Mouse (Mus musculus): ENCODE results near the gene Cap1. TPM values are rescaled to one million over a fixed set of nuclear protein-coding genes. Genes with fewer than 3 reads are reported as not detected.

Gene Cap1
- total RNA-seq, 1 experiment from 2014 or later: 623 TPM

DNA sequence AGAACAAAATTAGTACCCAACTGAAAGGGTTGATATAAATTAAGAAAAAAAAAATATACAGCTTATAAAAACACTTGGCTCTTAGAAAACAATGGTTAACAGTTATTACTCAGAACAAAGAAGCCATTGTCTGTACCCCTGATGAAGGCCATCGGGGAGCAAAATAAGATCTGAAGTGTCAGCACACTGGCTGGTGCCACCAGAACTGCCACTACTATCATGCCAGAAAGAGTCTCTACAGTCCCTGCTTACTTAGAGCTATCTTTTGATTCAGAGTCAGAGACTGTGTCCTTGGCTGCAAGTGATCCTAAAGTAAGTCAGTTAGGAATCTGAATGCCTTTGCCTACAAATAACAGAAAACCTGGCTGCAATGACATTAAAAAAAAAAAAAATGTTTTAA lies 5.7 kb upstream of the Cap1 start:
- ATAC-seq (replicated peaks; ENCODE audit: insufficient number of reproducible peaks, low FRiP score, low TSS enrichment, poor library complexity, severe bottlenecking): no peak

DNA sequence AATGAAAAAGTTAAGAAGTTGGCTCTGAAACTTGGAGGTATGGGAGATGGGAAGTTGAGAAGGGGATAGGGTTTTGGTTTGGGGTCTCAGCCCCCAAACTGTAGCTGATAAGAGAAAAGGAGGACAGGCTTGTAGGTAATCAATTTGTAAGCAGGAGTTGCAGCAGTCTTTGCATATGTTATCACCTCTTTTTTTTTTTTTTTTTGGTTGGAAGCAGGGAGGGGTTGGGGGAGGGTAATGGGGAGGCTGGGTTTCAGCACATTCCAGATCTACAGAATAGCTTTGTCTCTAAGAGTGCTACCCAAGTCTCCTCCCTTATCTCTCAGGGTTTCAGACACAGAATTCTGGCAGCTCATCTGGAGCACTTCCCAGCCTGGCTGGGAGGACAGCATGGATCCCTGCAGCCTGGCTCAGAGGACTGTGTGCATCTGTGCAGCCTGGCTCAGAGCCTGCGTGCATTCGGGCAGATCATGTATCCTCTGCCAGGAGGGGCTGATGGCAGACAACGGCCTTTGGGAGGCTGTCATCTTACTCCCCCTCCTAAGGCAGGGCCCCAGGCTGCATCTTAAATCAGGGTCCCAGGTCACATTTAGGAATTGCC lies 5.1 kb upstream of the Cap1 start:
- no peak for ATAC-seq (replicated peaks; ENCODE audit: insufficient number of reproducible peaks, low FRiP score, low TSS enrichment, poor library complexity, severe bottlenecking)

DNA sequence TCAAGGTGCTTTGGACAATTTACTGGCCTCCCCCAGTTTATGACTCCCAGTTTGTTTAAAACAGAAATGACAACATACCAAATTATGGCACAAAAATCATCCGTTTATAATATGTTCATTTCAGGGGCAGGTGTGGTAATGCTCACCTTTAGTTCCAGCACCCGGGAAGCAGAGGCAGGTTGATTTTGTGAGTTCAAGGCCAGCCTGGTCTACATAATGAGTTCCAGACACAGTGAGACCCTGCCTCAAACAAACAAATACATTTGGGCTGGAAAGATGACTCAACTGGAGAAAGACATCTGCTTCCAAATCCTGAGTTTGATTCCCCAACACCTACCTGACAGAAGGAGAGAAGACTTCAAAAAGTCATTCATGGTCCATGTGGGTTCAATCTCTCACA lies 1.5 kb upstream of the Cap1 start:
- ATAC-seq (replicated peaks; ENCODE audit: insufficient number of reproducible peaks, low FRiP score, low TSS enrichment, poor library complexity, severe bottlenecking): no peak

DNA sequence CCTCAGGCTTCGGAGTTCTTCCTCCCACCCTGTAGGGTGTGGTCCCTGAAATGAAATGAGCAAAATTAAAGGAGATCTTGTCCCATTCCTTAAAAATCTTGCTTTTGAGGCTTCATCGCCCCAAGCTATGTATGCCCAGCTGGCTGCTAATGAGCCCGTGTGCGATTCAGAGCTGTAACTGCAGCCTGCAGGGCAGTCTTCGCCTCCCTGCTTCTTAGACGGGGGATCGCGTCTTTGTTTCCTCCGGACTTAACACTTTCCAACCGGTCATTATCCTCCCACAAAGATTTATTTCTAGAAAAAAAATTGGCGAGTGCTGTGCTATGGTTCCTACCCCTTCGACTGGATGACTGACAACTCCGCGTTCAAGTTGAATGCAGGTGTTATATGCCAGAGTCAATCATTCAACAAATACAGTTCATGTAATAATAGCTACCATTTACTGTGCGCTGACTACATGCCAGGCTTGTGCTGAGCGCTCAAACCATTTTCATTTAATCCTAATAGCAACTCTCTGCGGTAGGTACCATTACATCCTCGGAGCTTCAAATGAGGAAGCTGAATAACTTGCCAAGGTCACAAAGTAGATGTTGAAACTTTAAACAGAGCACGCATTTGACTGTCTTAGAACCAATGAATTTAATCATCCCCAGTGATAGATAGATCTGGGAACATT lies 861 bp upstream of the Cap1 start:
- ATAC-seq (replicated peaks; ENCODE audit: insufficient number of reproducible peaks, low FRiP score, low TSS enrichment, poor library complexity, severe bottlenecking): 0 out of 2 replicates have a peak, but pooled peaks have one; percentile 14

DNA sequence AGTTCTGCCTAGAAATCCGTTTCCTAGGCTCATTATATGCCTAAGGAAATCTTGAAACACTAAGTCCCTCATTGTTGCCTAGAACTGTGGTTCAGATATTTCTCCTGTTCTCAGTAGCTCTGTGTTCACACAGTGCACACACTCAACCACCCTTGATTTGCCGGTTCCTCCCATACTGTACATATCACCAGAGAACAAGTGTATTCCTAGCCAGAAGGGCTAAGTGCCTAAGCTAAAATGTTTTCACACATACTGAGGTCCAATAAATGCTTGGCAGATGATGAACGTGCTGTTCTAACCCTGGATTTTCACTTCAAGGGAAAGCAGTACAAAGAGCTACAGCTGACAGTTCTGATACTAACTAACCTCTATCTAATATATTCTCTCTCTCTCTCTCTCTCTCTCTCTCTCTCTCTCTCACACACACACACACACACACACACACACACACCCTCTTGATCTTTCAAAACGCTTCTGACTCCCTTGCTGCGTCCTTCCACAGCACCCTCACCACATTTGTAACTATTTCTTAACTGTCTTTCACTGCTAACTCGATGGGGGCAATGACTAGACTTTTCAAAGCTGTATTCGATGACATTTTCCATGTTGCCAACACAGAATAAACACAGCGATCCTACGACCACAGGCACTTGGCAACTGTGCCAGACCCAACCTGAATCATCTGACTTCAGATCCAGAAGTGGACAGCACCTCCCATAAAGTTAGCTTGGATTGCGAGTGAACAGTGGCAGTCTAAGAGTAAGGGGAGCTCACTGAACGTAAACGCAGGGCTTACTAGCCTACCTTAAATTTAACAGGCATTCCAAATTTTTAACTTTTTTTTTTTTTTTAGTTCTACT lies 1.1 kb downstream of the Cap1 start:
- ATAC-seq (replicated peaks; ENCODE audit: insufficient number of reproducible peaks, low FRiP score, low TSS enrichment, poor library complexity, severe bottlenecking): no peak

DNA sequence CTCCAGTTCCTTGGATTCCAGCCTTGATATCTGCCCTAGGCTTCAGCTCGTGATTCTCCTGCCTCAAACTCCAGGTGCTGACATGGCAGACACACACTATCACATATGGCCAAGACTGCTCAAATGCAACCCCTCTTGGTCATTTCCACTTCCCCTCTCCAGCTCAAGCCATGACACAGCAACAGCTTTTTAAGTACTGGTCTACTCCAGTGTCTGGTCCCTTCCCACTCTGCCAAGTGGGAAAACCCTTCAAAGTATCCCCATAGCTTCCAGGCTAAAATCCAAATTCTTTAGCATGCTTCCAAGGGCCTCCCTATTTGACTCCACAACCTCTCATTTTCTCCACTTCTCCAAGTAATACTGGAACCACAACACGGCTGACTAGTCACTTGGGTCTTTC lies 1.8 kb downstream of the Cap1 start:
- no peak for ATAC-seq (replicated peaks; ENCODE audit: insufficient number of reproducible peaks, low FRiP score, low TSS enrichment, poor library complexity, severe bottlenecking)

DNA sequence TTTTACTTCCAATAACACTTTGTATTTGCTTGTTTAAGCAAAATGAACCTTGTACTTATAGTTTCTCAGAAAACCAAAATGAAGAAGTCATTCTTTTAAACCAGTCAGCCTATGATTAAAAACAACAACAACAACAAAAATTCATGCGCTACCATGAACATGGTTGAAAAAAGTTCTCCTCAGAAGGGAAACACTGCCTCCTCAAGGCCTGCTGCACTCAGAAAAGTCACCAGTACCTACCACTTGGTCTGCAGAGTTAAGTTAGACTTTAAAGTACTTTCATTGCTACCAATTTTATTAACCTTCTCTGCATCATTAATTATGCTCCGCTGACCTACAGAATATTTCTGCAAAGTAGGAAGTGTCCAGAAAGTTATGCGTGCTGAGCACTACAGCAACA lies 2.6 kb downstream of the Cap1 start:
- no peak for ATAC-seq (replicated peaks; ENCODE audit: insufficient number of reproducible peaks, low FRiP score, low TSS enrichment, poor library complexity, severe bottlenecking)

DNA sequence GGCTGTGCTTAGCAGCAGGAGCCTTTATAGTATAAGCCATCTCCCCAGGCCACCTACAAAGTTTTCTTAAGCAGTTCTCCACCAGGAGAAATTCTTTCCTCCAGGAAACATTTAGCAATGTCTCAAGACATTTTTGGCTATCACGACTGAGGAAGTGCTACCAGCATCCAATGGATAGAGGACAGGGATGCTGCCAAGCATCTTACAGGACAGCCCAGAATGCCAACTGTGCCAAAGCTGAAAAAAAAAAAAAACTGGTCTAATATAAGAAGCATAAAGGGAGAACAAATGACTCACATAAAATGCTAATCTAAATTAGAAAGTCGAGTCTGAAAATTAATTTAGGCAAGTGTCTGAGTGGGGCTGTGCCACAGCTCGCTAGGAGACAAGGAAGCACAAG lies 3.3 kb downstream of the Cap1 start:
- no peak for ATAC-seq (replicated peaks; ENCODE audit: insufficient number of reproducible peaks, low FRiP score, low TSS enrichment, poor library complexity, severe bottlenecking)

DNA sequence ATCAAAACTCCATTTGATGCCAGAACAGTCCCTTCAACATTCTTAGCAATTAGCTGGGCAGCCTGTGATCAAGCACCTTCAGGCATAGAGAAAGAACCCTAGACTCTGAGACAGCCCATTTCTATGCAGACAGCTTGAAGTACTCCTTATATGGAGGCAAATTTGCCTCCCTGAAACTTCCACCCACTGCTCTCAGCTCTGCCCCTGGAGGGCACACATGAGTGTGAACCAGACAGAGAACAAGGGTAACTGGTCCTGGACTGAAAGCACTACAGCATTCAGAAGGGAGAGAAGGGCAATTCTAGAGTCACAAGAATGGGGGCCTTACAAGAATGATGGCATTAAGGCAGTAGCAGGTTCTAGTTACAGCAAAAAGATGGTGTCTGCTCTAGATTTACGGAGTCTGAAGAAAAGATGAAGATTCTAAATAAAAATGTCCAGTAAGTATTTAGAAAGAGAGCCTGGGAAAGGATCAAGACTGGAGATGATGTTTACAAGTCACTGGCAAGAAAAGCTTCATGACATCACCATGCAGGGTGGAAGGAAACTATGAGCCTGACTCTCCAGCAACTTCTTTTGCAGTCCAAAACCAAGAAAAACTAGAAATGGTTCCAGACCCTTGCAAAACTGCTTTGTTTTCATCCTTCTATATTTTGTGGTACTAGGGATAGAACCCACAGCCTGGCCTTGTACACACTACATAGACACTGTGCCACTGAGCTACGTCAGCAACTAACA lies 7.4 kb downstream of the Cap1 start:
- ATAC-seq (replicated peaks; ENCODE audit: insufficient number of reproducible peaks, low FRiP score, low TSS enrichment, poor library complexity, severe bottlenecking): 0 out of 2 replicates have a peak, but pooled peaks have one; percentile 23

DNA sequence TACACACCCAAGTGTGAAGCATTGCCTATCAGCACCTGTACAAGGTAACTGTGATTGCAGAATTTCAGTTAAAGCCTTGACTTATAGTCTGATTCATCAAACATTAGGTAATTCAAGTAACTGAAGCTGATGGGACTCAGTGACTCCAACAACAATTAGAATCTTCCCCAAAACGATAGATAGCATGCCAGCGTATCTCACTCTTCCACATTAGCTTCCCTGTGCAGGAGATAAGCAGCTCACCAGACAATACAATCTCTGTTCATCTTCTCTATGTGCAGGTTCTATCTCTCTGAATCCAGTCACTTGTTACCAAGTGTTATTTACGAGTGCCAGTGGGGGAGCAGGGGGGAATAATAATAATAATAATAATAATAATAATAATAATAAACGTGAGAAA lies 12.3 kb downstream of the Cap1 start:
- no peak for ATAC-seq (replicated peaks; ENCODE audit: insufficient number of reproducible peaks, low FRiP score, low TSS enrichment, poor library complexity, severe bottlenecking)

DNA sequence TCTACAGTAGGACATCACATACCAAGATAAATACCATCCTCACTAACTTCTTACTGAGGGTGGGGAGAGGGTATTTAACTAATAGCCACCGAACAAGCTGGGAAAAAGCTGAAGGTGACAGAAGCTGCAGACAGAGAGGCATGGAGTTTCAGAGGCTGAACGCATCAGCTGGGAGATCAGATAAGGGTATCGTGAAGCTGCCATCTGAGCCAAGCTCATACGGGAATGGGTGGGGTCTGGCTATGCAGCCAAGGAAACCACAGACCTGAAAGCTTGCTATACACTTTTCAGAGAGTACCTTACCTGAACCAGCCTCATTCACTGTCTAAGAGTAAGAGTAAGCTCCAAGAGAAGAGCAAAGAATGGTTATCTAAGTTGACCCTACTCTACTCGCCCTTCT lies 12.9 kb downstream of the Cap1 start:
- no peak for ATAC-seq (replicated peaks; ENCODE audit: insufficient number of reproducible peaks, low FRiP score, low TSS enrichment, poor library complexity, severe bottlenecking)

DNA sequence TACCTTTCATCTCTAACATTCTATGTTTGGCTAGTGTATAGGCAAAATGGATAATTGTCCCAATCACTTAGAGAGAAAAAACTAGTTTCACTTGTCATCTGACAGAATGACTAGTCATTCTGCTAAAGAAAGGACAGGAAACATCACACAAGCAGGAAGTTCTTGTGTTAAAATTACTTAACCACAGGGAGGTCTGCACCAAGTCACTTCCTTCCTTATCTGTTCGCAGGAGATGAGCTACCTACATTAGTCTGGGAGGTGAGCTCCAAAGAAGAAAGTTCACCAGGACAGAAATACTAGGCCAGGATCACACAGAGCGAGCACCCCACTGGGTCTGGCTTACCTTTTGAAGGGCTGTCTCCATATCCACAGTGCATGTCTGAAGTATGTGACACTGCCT lies 13.9 kb downstream of the Cap1 start:
- peak; percentile 79 for ATAC-seq (replicated peaks; ENCODE audit: insufficient number of reproducible peaks, low FRiP score, low TSS enrichment, poor library complexity, severe bottlenecking)

DNA sequence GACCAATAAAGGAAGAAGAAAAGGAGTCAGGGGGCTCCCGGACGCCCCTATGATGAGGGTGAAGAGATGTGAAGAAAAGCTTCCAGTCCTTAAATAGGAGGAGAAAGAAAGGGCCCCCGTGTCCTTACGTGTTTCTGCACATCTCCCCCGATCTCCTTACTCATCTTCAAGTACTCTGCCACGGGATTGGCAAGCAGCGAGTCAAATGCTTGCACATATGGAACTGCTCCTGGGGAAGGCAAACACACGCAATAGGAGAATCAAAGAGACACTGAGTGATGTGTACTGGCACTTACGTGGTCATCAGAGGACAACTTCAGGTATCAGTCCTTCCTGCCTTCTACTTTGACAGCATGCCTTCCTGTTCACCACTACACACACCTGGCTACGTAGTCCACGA lies 14.6 kb downstream of the Cap1 start:
- ATAC-seq (replicated peaks; ENCODE audit: insufficient number of reproducible peaks, low FRiP score, low TSS enrichment, poor library complexity, severe bottlenecking): no peak

DNA sequence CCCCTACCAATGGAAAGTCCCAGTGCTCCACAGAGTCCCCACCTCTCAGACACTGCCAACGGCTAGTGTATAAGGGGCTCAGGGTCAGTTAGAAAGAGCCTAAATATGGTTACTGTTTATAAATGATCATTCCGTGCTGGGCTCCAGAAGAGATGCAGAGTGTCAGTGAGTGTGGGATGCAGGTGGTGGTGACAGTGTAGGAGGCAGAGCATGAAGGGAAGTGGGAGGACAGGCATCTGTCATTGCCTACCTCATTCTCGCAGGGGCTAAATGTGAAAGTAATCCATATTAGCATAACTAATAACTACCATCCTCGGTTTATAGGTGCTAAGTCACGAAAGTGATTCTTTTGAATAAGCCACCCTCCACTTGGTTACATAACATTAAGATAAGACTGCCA lies 15.1 kb downstream of the Cap1 start:
- no peak for ATAC-seq (replicated peaks; ENCODE audit: insufficient number of reproducible peaks, low FRiP score, low TSS enrichment, poor library complexity, severe bottlenecking)

DNA sequence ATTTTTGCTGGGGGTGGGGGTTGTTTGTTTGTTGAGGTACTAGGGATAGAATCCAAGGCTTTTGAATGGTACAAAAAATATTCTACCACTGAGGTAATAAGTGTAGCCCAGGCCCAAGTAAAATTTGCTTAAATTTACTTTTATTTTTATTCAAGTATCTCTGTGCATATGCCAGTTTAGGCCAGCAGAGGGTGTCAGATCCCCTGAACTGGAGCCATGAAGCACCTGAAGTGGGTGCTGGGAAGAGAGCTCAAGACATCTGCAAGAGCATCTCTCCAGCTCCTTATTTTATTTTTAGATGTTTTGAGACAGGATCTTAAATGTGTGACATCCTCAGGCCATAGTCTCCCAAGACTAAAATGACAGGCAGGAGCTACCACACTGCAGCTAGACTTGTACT lies 15.8 kb downstream of the Cap1 start:
- ATAC-seq (replicated peaks; ENCODE audit: insufficient number of reproducible peaks, low FRiP score, low TSS enrichment, poor library complexity, severe bottlenecking): no peak

DNA sequence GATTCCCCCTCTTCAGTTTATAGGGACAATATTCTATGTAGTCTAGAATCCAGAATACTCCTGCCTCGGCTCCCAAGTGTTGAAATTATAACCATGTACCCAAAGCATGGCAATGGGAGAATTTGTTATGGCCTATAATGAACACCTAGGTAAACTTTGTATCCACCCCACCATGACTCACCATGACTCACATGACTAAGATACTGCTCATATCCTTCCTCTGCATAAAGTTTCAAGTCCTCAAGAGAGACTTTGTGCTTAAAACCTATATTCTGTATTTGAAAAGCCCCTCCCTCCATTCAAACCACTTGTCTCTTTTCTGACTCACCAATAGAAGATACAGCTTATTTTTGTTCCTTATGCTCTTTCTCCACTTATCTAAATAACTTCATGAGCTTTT lies 17.8 kb downstream of the Cap1 start:
- ATAC-seq (replicated peaks; ENCODE audit: insufficient number of reproducible peaks, low FRiP score, low TSS enrichment, poor library complexity, severe bottlenecking): no peak

DNA sequence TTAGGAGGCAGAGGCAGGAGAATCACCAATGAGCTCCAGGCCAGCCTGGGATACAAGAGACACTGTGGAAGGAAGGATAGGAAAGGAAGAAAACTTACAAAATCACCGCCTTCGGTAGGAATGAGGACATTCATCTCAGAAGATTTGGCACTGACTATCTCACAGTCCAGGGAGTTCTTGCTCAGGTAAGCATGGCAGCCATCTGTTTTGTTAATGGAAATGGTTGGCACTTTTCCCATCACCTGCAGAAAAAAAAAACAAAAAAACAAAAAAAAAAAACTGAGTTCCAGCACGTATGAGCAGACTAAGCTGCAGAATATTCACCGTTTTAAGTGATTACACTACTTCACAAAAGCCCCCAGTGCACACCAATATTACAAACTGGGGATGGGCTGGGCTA lies 24.0 kb downstream of the Cap1 start:
- no peak for ATAC-seq (replicated peaks; ENCODE audit: insufficient number of reproducible peaks, low FRiP score, low TSS enrichment, poor library complexity, severe bottlenecking)

DNA sequence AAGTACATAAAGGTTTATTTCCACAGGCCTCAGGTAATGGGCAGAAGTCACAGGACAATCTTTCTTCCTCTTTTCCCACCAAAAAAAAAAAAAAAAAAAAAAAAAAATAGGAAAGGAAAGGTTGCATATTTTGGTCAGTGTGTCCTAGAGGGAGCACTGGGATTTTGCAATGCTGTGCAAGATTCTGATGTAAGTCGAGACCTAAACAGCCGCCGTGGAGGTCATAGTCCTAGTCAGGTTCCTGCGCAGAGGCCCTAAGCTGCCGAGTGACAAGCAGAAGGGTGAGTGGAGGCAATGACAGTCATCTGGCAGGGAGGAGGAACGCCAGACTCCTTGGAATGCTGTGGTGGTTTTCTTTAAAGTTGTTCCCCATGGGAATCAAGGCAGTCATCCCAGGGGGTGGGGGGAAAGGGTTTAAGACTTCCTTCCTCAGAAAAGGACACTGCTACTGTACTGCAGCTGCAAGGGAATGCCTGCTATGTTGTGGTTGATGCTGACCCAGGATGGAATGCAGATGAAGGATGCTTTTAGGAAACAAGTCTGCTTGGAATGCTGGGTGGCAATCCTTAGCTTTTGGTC lies 26.7 kb downstream of the Cap1 start:
- no peak for ATAC-seq (replicated peaks; ENCODE audit: insufficient number of reproducible peaks, low FRiP score, low TSS enrichment, poor library complexity, severe bottlenecking)

DNA sequence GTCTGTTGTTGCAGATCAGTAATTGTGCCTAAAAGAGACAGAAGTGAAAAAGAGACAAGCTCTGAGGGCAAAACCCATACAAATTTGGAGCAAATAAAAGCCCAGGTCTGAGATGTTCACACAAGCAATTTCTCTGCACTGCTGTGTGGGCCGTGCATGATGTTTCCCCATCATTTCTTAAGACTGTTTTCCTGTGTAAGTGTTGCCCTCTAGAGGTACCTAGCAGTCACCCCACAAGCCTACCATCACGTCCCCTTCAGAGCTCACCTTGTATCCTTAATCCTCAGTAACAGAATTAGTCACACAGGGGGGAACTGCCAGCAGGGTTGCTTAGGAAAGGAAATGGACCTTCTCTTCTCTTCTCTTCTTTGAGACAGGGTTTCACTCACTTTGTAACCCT lies 27.9 kb downstream of the Cap1 start:
- no peak for ATAC-seq (replicated peaks; ENCODE audit: insufficient number of reproducible peaks, low FRiP score, low TSS enrichment, poor library complexity, severe bottlenecking)

Measured in monocyte, adult 5-6 weeks (primary cell).